Mouse (Mus musculus): Measurements from ENCODE around the gene Nln.

GRCm38 (mm10) chr13:104052271-104052753 is 57.1 kb downstream of the Nln start:
- TF ChIP-seq CTCF (IDR thresholded peaks at IDR 0.05; ENCODE audit: low read depth, low read length) (no peak), POLR2A (IDR thresholded peaks at IDR 0.05; ENCODE audit: extremely low read depth, insufficient read depth, low read length) (no peak)

All from liver, adult 2 months (tissue).